Mouse (Mus musculus): ENCODE data around the gene Tulp2. TPM values are rescaled to one million over a fixed set of nuclear protein-coding genes. Genes with fewer than 3 reads are reported as not detected.
A peak's percentile ranks its signal among the peaks of the same experiment; 100 is the strongest.
"Not testable (repeated sequence)": the region's sequence is repeated elsewhere in the genome, so short reads cannot be mapped to it uniquely, and the experiment has no call there.

Tulp2 gene
- polyA plus RNA-seq, 1 experiment from 2014 or later, result 0.15 TPM

- peak overlapping the region; percentile 83 for H3K9ac ChIP-seq (ENCODE audit: low read length)
- peaks cover 23% of the 10 kb centered on the region for H3K4me1 ChIP-seq (ENCODE audit: control insufficient read depth, insufficient read depth, low read length)
- 1% methylated on average over 43 of the region's 43 CpGs for WGBS
- no peaks in the 10 kb centered on the region for H3K27me3 ChIP-seq (ENCODE audit: control insufficient read depth, insufficient read depth, low read length)
- H3K9me3 ChIP-seq (ENCODE audit: control insufficient read depth, low read length), result no peaks in the 10 kb centered on the region
- H3K36me3 ChIP-seq (ENCODE audit: control insufficient read depth, insufficient read depth, low read length), result peaks cover 21% of the 10 kb centered on the region
- H3K4me2 ChIP-seq, result peak overlapping the region; percentile 96
- DNase-seq (ENCODE audit: low spot score, missing footprints) (peak; percentile 99), ATAC-seq (ENCODE audit: low FRiP score) (peak; percentile 73)
- H3K4me3 ChIP-seq (ENCODE audit: low read depth, low read length), result peak overlapping the region; percentile 87
- peak overlapping the region; percentile 82 for H3K27ac ChIP-seq (ENCODE audit: low read depth, low read length)
Observed at GRCm38 (mm10) chr7:45458748-45459563, 22.7 kb upstream of the Tulp2 start.

GRCm38 (mm10) chr7:45459564-45460140 lies 22.0 kb upstream of the Tulp2 start, which contains the start of gene Ftl1:
Gene Ftl1, minus strand, starts transcription at chr7:45459884.
- not testable (repeated sequence) for H3K27me3 ChIP-seq (ENCODE audit: control insufficient read depth, insufficient read depth, low read length); H3K9me3 ChIP-seq (ENCODE audit: control insufficient read depth, low read length)
- ATAC-seq (ENCODE audit: low FRiP score), result peak; percentile 98
- Histone ChIP-seq H3K4me1 (ENCODE audit: control insufficient read depth, insufficient read depth, low read length) (peaks cover 23% of the 10 kb centered on the region), H3K9ac (ENCODE audit: low read length) (peak within 1 kb of the TSS; percentile 83), H3K4me2 (peak within 1 kb of the TSS; percentile 96), H3K4me3 (ENCODE audit: low read depth, low read length) (peak within 1 kb of the TSS; percentile 87), H3K36me3 (ENCODE audit: control insufficient read depth, insufficient read depth, low read length) (peaks cover 18% of the 10 kb centered on the region), H3K27ac (ENCODE audit: low read depth, low read length) (peak within 1 kb of the TSS; percentile 82)
- DNase-seq (ENCODE audit: low spot score, missing footprints), result peak; percentile 99
- under 1% methylated on average over 23 of the region's 37 CpGs for WGBS

DNA sequence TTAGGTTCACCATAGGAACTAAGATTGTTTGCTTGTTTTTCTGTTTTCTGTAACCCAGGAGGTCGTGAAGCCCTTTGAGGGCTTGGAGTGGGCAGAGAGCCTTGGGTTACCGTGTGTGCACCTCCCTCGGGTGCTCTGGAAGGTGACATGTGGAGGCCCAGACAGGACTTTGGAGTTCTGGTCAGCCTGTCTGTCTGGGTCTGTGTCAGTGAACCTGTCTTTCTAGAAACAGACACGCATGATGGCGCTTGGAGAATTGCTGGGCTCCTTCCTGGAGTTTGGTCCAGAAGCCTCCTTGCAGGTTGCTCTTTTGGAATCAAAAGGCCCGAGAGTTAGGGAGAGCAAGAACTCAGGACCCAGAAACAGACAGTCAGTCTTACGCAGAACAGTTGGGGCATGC lies 21.3 kb upstream of the Tulp2 start:
- Histone ChIP-seq H3K27me3 (ENCODE audit: control insufficient read depth, insufficient read depth, low read length) (no peaks in the 10 kb centered on the region), H3K9ac (ENCODE audit: low read length) (peak overlapping the region; percentile 39), H3K4me2 (peak overlapping the region; percentile 37), H3K4me3 (ENCODE audit: low read depth, low read length) (no peak overlapping the region; the same call in 1 of the 2 replicates), H3K4me1 (ENCODE audit: control insufficient read depth, insufficient read depth, low read length) (peaks cover 25% of the 10 kb centered on the region), H3K9me3 (ENCODE audit: control insufficient read depth, low read length) (no peaks in the 10 kb centered on the region), H3K36me3 (ENCODE audit: control insufficient read depth, insufficient read depth, low read length) (peaks cover 20% of the 10 kb centered on the region), H3K27ac (ENCODE audit: low read depth, low read length) (peak overlapping the region; percentile 60)
- WGBS, result 77% methylated on average over 7 of the region's 7 CpGs
- ATAC-seq (ENCODE audit: low FRiP score) (no peak), DNase-seq (ENCODE audit: low spot score, missing footprints) (peak; percentile 90)

- Histone ChIP-seq H3K9ac (ENCODE audit: low read length) (no peak overlapping the region), H3K27ac (ENCODE audit: low read depth, low read length) (peak overlapping the region; percentile 60), H3K27me3 (ENCODE audit: control insufficient read depth, insufficient read depth, low read length) (no peaks in the 10 kb centered on the region), H3K9me3 (ENCODE audit: control insufficient read depth, low read length) (no peaks in the 10 kb centered on the region), H3K4me3 (ENCODE audit: low read depth, low read length) (no peak overlapping the region), H3K36me3 (ENCODE audit: control insufficient read depth, insufficient read depth, low read length) (peaks cover 20% of the 10 kb centered on the region), H3K4me1 (ENCODE audit: control insufficient read depth, insufficient read depth, low read length) (peaks cover 30% of the 10 kb centered on the region), H3K4me2 (peak overlapping the region; percentile 37; the same call in 1 of the 2 replicates)
- WGBS, result 42% methylated on average over 13 of the region's 13 CpGs
- DNase-seq (ENCODE audit: low spot score, missing footprints), result peak; percentile 90
- no peak for ATAC-seq (ENCODE audit: low FRiP score)
Observed at GRCm38 (mm10) chr7:45460860-45461314, 20.8 kb upstream of the Tulp2 start.

GRCm38 (mm10) chr7:45461326-45461725 lies 20.4 kb upstream of the Tulp2 start:
- ATAC-seq (ENCODE audit: low FRiP score), result no peak
- peak overlapping the region; percentile 60 for H3K27ac ChIP-seq (ENCODE audit: low read depth, low read length)
- H3K4me2 ChIP-seq, result no peak overlapping the region
- no peak overlapping the region for H3K4me3 ChIP-seq (ENCODE audit: low read depth, low read length)
- no peaks in the 10 kb centered on the region for H3K27me3 ChIP-seq (ENCODE audit: control insufficient read depth, insufficient read depth, low read length)
- no peaks in the 10 kb centered on the region for H3K9me3 ChIP-seq (ENCODE audit: control insufficient read depth, low read length)
- 65% methylated on average over 5 of the region's 5 CpGs for WGBS
- H3K9ac ChIP-seq (ENCODE audit: low read length), result no peak overlapping the region
- peaks cover 20% of the 10 kb centered on the region for H3K36me3 ChIP-seq (ENCODE audit: control insufficient read depth, insufficient read depth, low read length)
- no peak for DNase-seq (ENCODE audit: low spot score, missing footprints)
- peaks cover 34% of the 10 kb centered on the region for H3K4me1 ChIP-seq (ENCODE audit: control insufficient read depth, insufficient read depth, low read length)

DNA sequence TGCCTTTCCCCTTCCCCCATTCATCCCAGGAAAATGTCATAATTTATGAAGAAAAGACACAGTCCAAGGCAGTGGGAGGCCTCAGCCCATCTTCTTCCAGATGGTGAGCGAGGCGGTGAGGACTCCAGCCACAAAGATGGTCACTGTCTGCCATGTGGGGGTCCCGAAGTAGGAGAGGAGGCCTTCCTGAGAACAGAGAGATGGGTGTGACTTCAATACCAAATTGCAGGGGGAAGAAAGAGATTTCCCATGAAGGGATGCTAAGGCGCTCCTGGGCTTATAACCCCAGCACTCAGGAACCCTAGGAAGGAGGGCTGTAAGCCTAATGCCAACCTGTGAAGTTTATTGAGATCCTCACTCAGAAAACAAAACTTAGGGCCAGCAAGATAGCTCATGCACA lies 19.9 kb upstream of the Tulp2 start:
- Histone ChIP-seq H3K36me3 (ENCODE audit: control insufficient read depth, insufficient read depth, low read length) (peaks cover 17% of the 10 kb centered on the region), H3K4me2 (no peak overlapping the region), H3K4me3 (ENCODE audit: low read depth, low read length) (no peak overlapping the region), H3K9me3 (ENCODE audit: control insufficient read depth, low read length) (no peaks in the 10 kb centered on the region), H3K27me3 (ENCODE audit: control insufficient read depth, insufficient read depth, low read length) (no peaks in the 10 kb centered on the region), H3K9ac (ENCODE audit: low read length) (no peak overlapping the region), H3K4me1 (ENCODE audit: control insufficient read depth, insufficient read depth, low read length) (peaks cover 34% of the 10 kb centered on the region), H3K27ac (ENCODE audit: low read depth, low read length) (peak overlapping the region; percentile 20; the same call in 1 of the 2 replicates)
- 91% methylated on average over 4 of the region's 4 CpGs for WGBS
- ATAC-seq (ENCODE audit: low FRiP score) (no peak), DNase-seq (ENCODE audit: low spot score, missing footprints) (no peak)

DNA sequence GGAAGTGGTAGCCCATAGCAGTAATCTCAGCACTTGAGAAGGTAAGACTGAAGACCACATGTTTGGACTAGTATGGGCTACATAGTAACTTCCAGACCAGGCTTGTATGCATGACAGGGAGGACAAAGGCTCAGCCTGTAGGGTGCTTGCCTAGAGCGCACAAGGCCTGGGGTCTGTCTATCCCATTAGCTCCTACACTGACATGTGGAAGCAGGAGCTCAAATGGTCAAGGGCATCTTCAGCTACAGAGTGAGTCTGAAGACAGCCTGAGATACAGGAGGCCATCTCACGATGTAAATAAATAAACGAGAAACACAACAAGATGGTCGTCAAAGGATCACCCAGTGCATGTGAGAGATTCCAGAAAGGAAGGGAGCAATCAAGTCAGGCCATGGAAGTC lies 19.4 kb upstream of the Tulp2 start:
- H3K4me1 ChIP-seq (ENCODE audit: control insufficient read depth, insufficient read depth, low read length), result peaks cover 31% of the 10 kb centered on the region
- H3K9ac ChIP-seq (ENCODE audit: low read length), result no peak overlapping the region
- H3K36me3 ChIP-seq (ENCODE audit: control insufficient read depth, insufficient read depth, low read length), result peaks cover 15% of the 10 kb centered on the region

GRCm38 (mm10) chr7:45462868-45463267 lies 18.8 kb upstream of the Tulp2 start:
- H3K36me3 ChIP-seq (ENCODE audit: control insufficient read depth, insufficient read depth, low read length), result peaks cover 11% of the 10 kb centered on the region; the same call in 1 of the 2 replicates
- not testable (repeated sequence) for DNase-seq (ENCODE audit: low spot score, missing footprints); H3K4me3 ChIP-seq (ENCODE audit: low read depth, low read length); H3K9me3 ChIP-seq (ENCODE audit: control insufficient read depth, low read length); H3K4me2 ChIP-seq; ATAC-seq (ENCODE audit: low FRiP score); H3K9ac ChIP-seq (ENCODE audit: low read length); H3K27me3 ChIP-seq (ENCODE audit: control insufficient read depth, insufficient read depth, low read length); H3K27ac ChIP-seq (ENCODE audit: low read depth, low read length)
- WGBS, result 79% methylated on average over 4 of the region's 4 CpGs
- peaks cover 26% of the 10 kb centered on the region for H3K4me1 ChIP-seq (ENCODE audit: control insufficient read depth, insufficient read depth, low read length)

More for the DNA sequence above, 19.4 kb upstream of the Tulp2 start:
- DNase-seq (ENCODE audit: low spot score, missing footprints) (no peak), ATAC-seq (ENCODE audit: low FRiP score) (no peak)
- H3K4me2 ChIP-seq, result no peak overlapping the region
- no peak overlapping the region for H3K4me3 ChIP-seq (ENCODE audit: low read depth, low read length)
- 91% methylated on average over 4 of the region's 4 CpGs for WGBS
- no peaks in the 10 kb centered on the region for H3K9me3 ChIP-seq (ENCODE audit: control insufficient read depth, low read length)
- no peak overlapping the region for H3K27ac ChIP-seq (ENCODE audit: low read depth, low read length)
- no peaks in the 10 kb centered on the region for H3K27me3 ChIP-seq (ENCODE audit: control insufficient read depth, insufficient read depth, low read length)
